In the genomic region with DNA sequence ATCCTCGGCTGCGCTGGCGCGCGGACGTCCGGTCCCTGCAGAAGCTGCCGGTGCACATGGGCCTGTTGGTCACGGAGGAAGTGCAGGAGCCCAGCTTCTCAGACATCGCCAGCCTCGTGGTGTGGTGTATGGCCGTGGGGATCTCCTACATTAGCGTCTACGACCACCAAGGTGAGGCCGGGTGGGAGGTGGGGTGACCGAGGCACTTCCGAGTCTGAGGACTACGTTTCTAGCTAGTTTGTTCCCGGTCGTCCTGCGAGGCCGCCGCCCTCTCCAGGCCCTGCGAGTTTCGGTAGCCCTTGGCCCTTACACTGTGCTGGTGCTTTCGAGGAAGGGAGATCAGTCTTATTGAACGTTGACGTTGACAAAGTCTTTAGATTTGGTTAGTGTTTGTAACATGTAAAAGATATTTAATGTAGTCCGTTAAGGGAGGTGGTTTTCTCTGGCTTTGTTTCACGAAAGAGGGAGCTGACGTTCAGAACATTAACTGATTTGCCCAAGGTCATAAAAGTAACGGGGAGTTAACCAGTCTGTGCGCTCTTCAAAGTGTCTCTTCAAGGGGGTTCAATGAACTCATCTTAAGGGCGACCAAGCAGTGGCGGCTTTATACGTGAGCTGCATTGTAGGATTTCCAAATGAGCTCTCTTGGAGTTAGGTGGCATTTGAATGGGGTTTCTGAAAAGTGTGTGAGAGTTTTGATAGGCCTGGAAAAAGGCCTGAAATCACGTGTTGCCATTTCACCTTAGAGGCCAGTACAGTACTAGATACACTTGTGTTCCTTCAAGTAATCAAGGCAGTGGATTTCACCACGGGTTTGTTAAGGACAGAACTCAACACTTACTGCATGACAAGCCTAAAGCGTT, we compare ENCODE assay signal across 8 mouse cellular contexts. TPM values are rescaled to one million over a fixed set of nuclear protein-coding genes. Genes with fewer than 3 reads are reported as not detected.
DNase-seq lines count a peak whose midpoint lies in the region; ATAC-seq lines count a peak whose summit lies in the region.

No protein-coding gene starts in this region.

- H3K27ac ChIP-seq in hindbrain, embryonic 11.5 days (ENCODE audit: low read depth, low read length), result peak overlapping the region; percentile 65

- H3K4me1 ChIP-seq in hindbrain, embryonic 11.5 days (replicated peaks; ENCODE audit: control insufficient read depth, insufficient read depth, low read length), result 0 out of 2 replicates have a peak, but pooled peaks cover 5% of the 10 kb centered on the region

- H3K4me2 ChIP-seq in hindbrain, embryonic 11.5 days (replicated peaks; ENCODE audit: low read depth, low read length), result peak overlapping the region; percentile 64

- no peaks in the 10 kb centered on the region for H3K9me3 ChIP-seq in hindbrain, embryonic 11.5 days (ENCODE audit: control insufficient read depth, low read length)

- DNase-seq in adrenal gland, adult (ENCODE audit: inconsistent age in 2 of 2, low spot score in 1 of 2), result peak; percentile 19 to 77
- DNase-seq in adrenal gland, postnatal 4 days (ENCODE audit: low spot score in 2 of 2), result no peak
- DNase-seq in A20 (ENCODE audit: low read depth, low spot score), result peak; percentile 72
- peak; percentile 13 for DNase-seq in embryo, embryonic 11.5 days (ENCODE audit: low read depth, low spot score)
- DNase-seq in hindbrain, embryonic 11.5 days (ENCODE audit: low spot score), result peak; percentile 27
- peak; percentile 74 for DNase-seq in yolk sac, embryonic 10.5 days (ENCODE audit: low spot score)
- no peak for DNase-seq in cerebellum, postnatal 25 days

- no peaks in the 10 kb centered on the region for H3K27me3 ChIP-seq in hindbrain, embryonic 11.5 days (ENCODE audit: control insufficient read depth, insufficient read depth, low read length)

- 2% methylated on average over 38 of the region's 39 CpGs for WGBS in hindbrain, embryonic 11.5 days

- ATAC-seq in hindbrain, embryonic 11.5 days (ENCODE audit: low FRiP score), result peak; percentile 68
- ATAC-seq in megakaryocyte, adult 5-6 weeks (ENCODE audit: poor library complexity, severe bottlenecking), result peak; percentile 40

- peak overlapping the region; percentile 89 for H3K9ac ChIP-seq in hindbrain, embryonic 11.5 days (ENCODE audit: low read depth, low read length)

- H3K36me3 ChIP-seq in hindbrain, embryonic 11.5 days (ENCODE audit: control insufficient read depth, insufficient read depth, low read length), result no peaks in the 10 kb centered on the region

- H3K4me3 ChIP-seq in hindbrain, embryonic 11.5 days (ENCODE audit: low read depth, low read length), result peak overlapping the region; percentile 94

RNA-seq across cellular contexts. Expression of a gene that starts 0.9 kb away (rescaled TPM):
- 10 to 100 TPM; 49.7 to 56.4 TPM for total RNA-seq in adrenal gland, postnatal 4 days (2021)
- 17.1 and 17.6 TPM in 2 replicates for polyA plus RNA-seq in hindbrain, embryonic 11.5 days (2014; fragmentation: Nextera tagmentation; extraction: Ambion mirVana)
- 22.0 and 22.7 TPM in 2 replicates for total RNA-seq in megakaryocyte, adult 5-6 weeks (2015)
- total RNA-seq in megakaryocyte, adult 5-6 weeks (2017), result 18.7 and 19.6 TPM in 2 replicates

RNA-seq across cellular contexts. Expression of a gene that starts 29.5 kb away (rescaled TPM):
- total RNA-seq in adrenal gland, postnatal 4 days (2021), result under 1 TPM; 0.28 to 0.42 TPM
- polyA plus RNA-seq in hindbrain, embryonic 11.5 days (2014; fragmentation: Nextera tagmentation; extraction: Ambion mirVana), result not detected in 2 replicates
- not detected in 2 replicates for total RNA-seq in megakaryocyte, adult 5-6 weeks (2015)
- total RNA-seq in megakaryocyte, adult 5-6 weeks (2017), result not detected in 2 replicates

RNA-seq across cellular contexts. Expression of a gene that starts 36.3 kb away (rescaled TPM):
- total RNA-seq in adrenal gland, postnatal 4 days (2021), result 10 to 100 TPM; 26.9 to 29.4 TPM
- polyA plus RNA-seq in hindbrain, embryonic 11.5 days (2014; fragmentation: Nextera tagmentation; extraction: Ambion mirVana), result 19.8 and 20.6 TPM in 2 replicates
- 15.8 and 17.0 TPM in 2 replicates for total RNA-seq in megakaryocyte, adult 5-6 weeks (2015)
- 17.4 and 19.8 TPM in 2 replicates for total RNA-seq in megakaryocyte, adult 5-6 weeks (2017)

RNA-seq across cellular contexts. Expression of a gene that starts 59.7 kb away (rescaled TPM):
- not detected for total RNA-seq in adrenal gland, postnatal 4 days (2021)
- polyA plus RNA-seq in hindbrain, embryonic 11.5 days (2014; fragmentation: Nextera tagmentation; extraction: Ambion mirVana), result not detected in 2 replicates
- not detected in 2 replicates for total RNA-seq in megakaryocyte, adult 5-6 weeks (2015)
- total RNA-seq in megakaryocyte, adult 5-6 weeks (2017), result not detected in 2 replicates

Comparison
In these comparisons a context has a peak if more than half of its experiments do, and no peak if none do; other contexts are left out.
1. DNase-seq: peak in adrenal gland, adult (2 of 2), A20 (single experiment), embryo, embryonic 11.5 days (single experiment), hindbrain, embryonic 11.5 days (single experiment) and yolk sac, embryonic 10.5 days (single experiment); none in adrenal gland, postnatal 4 days (0 of 2) and cerebellum, postnatal 25 days (0 of 2).